Mouse (Mus musculus): ENCODE results near the gene Snx7. TPM values are rescaled to one million over a fixed set of nuclear protein-coding genes. Genes with fewer than 3 reads are reported as not detected.

Gene Snx7
- polyA plus RNA-seq, 1 experiment, result 12.7 TPM

DNA sequence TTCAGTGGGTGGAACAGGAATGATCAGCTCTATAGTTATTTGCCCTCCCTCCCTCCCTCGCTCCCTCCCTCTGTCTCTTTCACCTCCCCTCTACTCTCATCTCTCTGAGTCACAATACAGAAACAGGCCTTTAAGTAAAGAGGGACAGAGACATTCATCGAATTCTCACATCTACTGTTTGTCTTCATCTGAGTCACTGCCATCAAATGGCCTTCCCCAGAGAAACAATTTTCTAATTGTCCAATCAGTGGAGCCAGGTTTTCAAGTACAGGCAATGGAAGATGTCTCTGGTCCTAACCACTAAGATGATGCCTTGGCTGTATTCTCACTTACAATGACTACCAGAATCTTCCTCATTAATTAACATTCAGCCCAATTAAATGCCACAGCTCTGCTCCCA is 5.8 kb downstream of the Snx7 start:
- H3K4me3 ChIP-seq (ENCODE audit: insufficient read depth, low read length), result no peak overlapping the region
- TF ChIP-seq CTCF (IDR thresholded peaks at IDR 0.05; ENCODE audit: low read depth, low read length) (no peak), POLR2A (IDR thresholded peaks at IDR 0.05; ENCODE audit: borderline replicate concordance, low read depth, low read length) (no peak)
- H3K27ac ChIP-seq (ENCODE audit: insufficient read depth, low read depth, low read length), result no peak overlapping the region
- peaks cover 11% of the 10 kb centered on the region for H3K4me1 ChIP-seq (ENCODE audit: control insufficient read depth, insufficient read depth, low read length)

GRCm38 (mm10) chr3:117861977-117862434 is 6.7 kb downstream of the Snx7 start:
- H3K27ac ChIP-seq (ENCODE audit: insufficient read depth, low read depth, low read length), result no peak overlapping the region
- TF ChIP-seq CTCF (IDR thresholded peaks at IDR 0.05; ENCODE audit: low read depth, low read length), result no peak
- TF ChIP-seq POLR2A (IDR thresholded peaks at IDR 0.05; ENCODE audit: borderline replicate concordance, low read depth, low read length), result no peak
- peaks cover 8% of the 10 kb centered on the region for H3K4me1 ChIP-seq (ENCODE audit: control insufficient read depth, insufficient read depth, low read length)
- H3K4me3 ChIP-seq (ENCODE audit: insufficient read depth, low read length), result no peak overlapping the region

- TF ChIP-seq POLR2A (IDR thresholded peaks at IDR 0.05; ENCODE audit: borderline replicate concordance, low read depth, low read length), result no peak
- no peak for TF ChIP-seq CTCF (IDR thresholded peaks at IDR 0.05; ENCODE audit: low read depth, low read length)
- no peak overlapping the region for H3K4me3 ChIP-seq (ENCODE audit: insufficient read depth, low read length)
- H3K4me1 ChIP-seq (ENCODE audit: control insufficient read depth, insufficient read depth, low read length), result peaks cover 8% of the 10 kb centered on the region
- no peak overlapping the region for H3K27ac ChIP-seq (ENCODE audit: insufficient read depth, low read depth, low read length)
Measured at GRCm38 (mm10) chr3:117858996-117859395, 9.7 kb downstream of the Snx7 start.

- H3K27ac ChIP-seq (ENCODE audit: insufficient read depth, low read depth, low read length), result no peak overlapping the region
- no peaks in the 10 kb centered on the region for H3K4me1 ChIP-seq (ENCODE audit: control insufficient read depth, insufficient read depth, low read length)
- TF ChIP-seq CTCF (IDR thresholded peaks at IDR 0.05; ENCODE audit: low read depth, low read length), result no peak
- no peak overlapping the region for H3K4me3 ChIP-seq (ENCODE audit: insufficient read depth, low read length)
Measured at GRCm38 (mm10) chr3:117853729-117854128, 15.0 kb downstream of the Snx7 start.

- H3K27ac ChIP-seq (ENCODE audit: insufficient read depth, low read depth, low read length), result no peak overlapping the region
- TF ChIP-seq CTCF (IDR thresholded peaks at IDR 0.05; ENCODE audit: low read depth, low read length) (no peak), POLR2A (IDR thresholded peaks at IDR 0.05; ENCODE audit: borderline replicate concordance, low read depth, low read length) (no peak)
Measured at GRCm38 (mm10) chr3:117852054-117852361, 16.7 kb downstream of the Snx7 start.

GRCm38 (mm10) chr3:117851278-117852053 is 17.3 kb downstream of the Snx7 start:
- no peaks in the 10 kb centered on the region for H3K4me1 ChIP-seq (ENCODE audit: control insufficient read depth, insufficient read depth, low read length)
- no peak for TF ChIP-seq CTCF (IDR thresholded peaks at IDR 0.05; ENCODE audit: low read depth, low read length)
- TF ChIP-seq POLR2A (IDR thresholded peaks at IDR 0.05; ENCODE audit: borderline replicate concordance, low read depth, low read length), result no peak

More at GRCm38 (mm10) chr3:117852054-117852361, 16.7 kb downstream of the Snx7 start:
- no peaks in the 10 kb centered on the region for H3K4me1 ChIP-seq (ENCODE audit: control insufficient read depth, insufficient read depth, low read length)
- H3K4me3 ChIP-seq (ENCODE audit: insufficient read depth, low read length), result no peak overlapping the region

DNA sequence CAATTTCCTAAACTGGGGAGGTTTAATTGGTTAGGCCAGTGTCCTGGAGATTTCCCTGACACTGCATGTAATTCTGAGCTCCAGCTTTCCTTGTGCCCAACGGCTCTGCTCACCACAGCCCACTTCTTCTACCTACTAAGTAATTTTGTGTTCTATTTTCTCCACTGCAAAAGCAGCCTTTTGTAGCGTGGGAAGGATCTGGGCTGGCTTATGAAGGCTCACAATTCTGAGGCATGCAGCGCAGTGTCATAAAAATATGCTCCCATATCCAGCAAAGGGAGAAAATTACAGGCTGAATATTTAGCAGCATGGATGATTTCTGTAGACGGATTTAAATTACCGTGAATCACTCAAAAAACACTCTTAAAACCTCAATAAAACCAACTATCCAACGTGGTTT is 19.9 kb downstream of the Snx7 start:
- no peak overlapping the region for H3K27ac ChIP-seq (ENCODE audit: insufficient read depth, low read depth, low read length)
- H3K4me3 ChIP-seq (ENCODE audit: insufficient read depth, low read length), result no peak overlapping the region
- TF ChIP-seq CTCF (IDR thresholded peaks at IDR 0.05; ENCODE audit: low read depth, low read length), result no peak
- no peak for TF ChIP-seq POLR2A (IDR thresholded peaks at IDR 0.05; ENCODE audit: borderline replicate concordance, low read depth, low read length)
- no peaks in the 10 kb centered on the region for H3K4me1 ChIP-seq (ENCODE audit: control insufficient read depth, insufficient read depth, low read length)

More at GRCm38 (mm10) chr3:117851278-117852053, 17.3 kb downstream of the Snx7 start:
- Histone ChIP-seq H3K4me3 (ENCODE audit: insufficient read depth, low read length) (no peak overlapping the region), H3K27ac (ENCODE audit: insufficient read depth, low read depth, low read length) (no peak overlapping the region)

DNA sequence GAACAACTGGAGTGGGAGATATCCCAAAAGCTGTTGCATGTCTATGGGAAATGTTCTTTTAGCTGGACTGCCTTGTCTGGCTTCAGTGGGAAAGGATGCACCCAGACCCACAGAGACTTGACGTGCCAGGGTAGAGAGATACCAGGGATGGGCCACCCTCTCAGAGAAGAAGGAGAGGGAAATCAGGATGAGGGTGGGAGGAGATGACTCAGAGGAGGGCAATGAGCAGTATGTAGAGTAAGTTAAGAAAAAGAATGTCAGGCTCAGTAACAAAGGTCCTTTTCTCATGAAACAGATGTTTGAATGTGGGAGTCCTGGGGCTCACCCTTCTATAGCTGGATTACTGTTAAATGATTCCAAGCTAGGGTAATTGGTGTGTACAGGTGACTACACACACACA is 26.1 kb downstream of the Snx7 start:
- Histone ChIP-seq H3K4me3 (ENCODE audit: insufficient read depth, low read length) (no peak overlapping the region), H3K27ac (ENCODE audit: insufficient read depth, low read depth, low read length) (no peak overlapping the region)
- TF ChIP-seq CTCF (IDR thresholded peaks at IDR 0.05; ENCODE audit: low read depth, low read length), result no peak
- no peak for TF ChIP-seq POLR2A (IDR thresholded peaks at IDR 0.05; ENCODE audit: borderline replicate concordance, low read depth, low read length)

GRCm38 (mm10) chr3:117839867-117840545 is 28.7 kb downstream of the Snx7 start:
- no peak overlapping the region for H3K27ac ChIP-seq (ENCODE audit: insufficient read depth, low read depth, low read length)
- no peak overlapping the region for H3K4me3 ChIP-seq (ENCODE audit: insufficient read depth, low read length)
- no peaks in the 10 kb centered on the region for H3K4me1 ChIP-seq (ENCODE audit: control insufficient read depth, insufficient read depth, low read length)
- TF ChIP-seq POLR2A (IDR thresholded peaks at IDR 0.05; ENCODE audit: borderline replicate concordance, low read depth, low read length) (no peak), CTCF (IDR thresholded peaks at IDR 0.05; ENCODE audit: low read depth, low read length) (no peak)

More for the DNA sequence above, 26.1 kb downstream of the Snx7 start:
- no peaks in the 10 kb centered on the region for H3K4me1 ChIP-seq (ENCODE audit: control insufficient read depth, insufficient read depth, low read length)

GRCm38 (mm10) chr3:117838020-117838419 is 30.7 kb downstream of the Snx7 start:
- Histone ChIP-seq H3K4me1 (ENCODE audit: control insufficient read depth, insufficient read depth, low read length) (no peaks in the 10 kb centered on the region), H3K27ac (ENCODE audit: insufficient read depth, low read depth, low read length) (no peak overlapping the region), H3K4me3 (ENCODE audit: insufficient read depth, low read length) (no peak overlapping the region)
- TF ChIP-seq CTCF (IDR thresholded peaks at IDR 0.05; ENCODE audit: low read depth, low read length) (no peak), POLR2A (IDR thresholded peaks at IDR 0.05; ENCODE audit: borderline replicate concordance, low read depth, low read length) (no peak)

Measured in bone marrow macrophage, adult 2 months (primary cell).